Mouse (Mus musculus) heart, embryonic 12.5 days (tissue): ENCODE measurements around the gene Spire2. TPM values are rescaled to one million over a fixed set of nuclear protein-coding genes. Genes with fewer than 3 reads are reported as not detected.

Source experiments
- ATAC-seq: fragments of 200-750 bp; cut with Nextera tagmentation; 2 replicates; pipeline ENCODE4 v1.8.0; 2017; ENCODE audit warnings: moderate TSS enrichment, moderate library complexity; ENCODE audit not compliant: insufficient number of reproducible peaks, low FRiP score
- H3K27ac ChIP-seq: fragments of 300-500 bp; sonication (generic); 2 replicates; pipeline ENCODE4 v1.5.1; 2016; ENCODE audit warnings: mild to moderate bottlenecking, moderate library complexity; ENCODE audit not compliant: poor library complexity, severe bottlenecking
- H3K27me3 ChIP-seq: fragments of 300-500 bp; sonication (generic); replicated peaks from 2 replicates; pipeline ENCODE4 v1.6.1; 2016; ENCODE audit warnings: mild to moderate bottlenecking, moderate library complexity
- H3K36me3 ChIP-seq: fragments of 300-500 bp; sonication (generic); 2 replicates; pipeline ENCODE4 v1.6.1; 2016; ENCODE audit warnings: mild to moderate bottlenecking, moderate library complexity
- H3K4me1 ChIP-seq: fragments of 300-500 bp; sonication (generic); replicated peaks from 2 replicates; pipeline ENCODE4 v1.6.1; 2016; ENCODE audit warnings: mild to moderate bottlenecking
- H3K4me2 ChIP-seq: fragments of 300-500 bp; sonication (generic); 2 replicates; pipeline ENCODE4 v1.6.1; 2016; ENCODE audit warnings: mild to moderate bottlenecking, moderate library complexity
- H3K4me3 ChIP-seq: fragments of 300-500 bp; sonication (generic); 2 replicates; pipeline ENCODE4 v1.5.1; 2016; ENCODE audit warnings: mild to moderate bottlenecking
- H3K9ac ChIP-seq: fragments of 300-500 bp; sonication (generic); 2 replicates; pipeline ENCODE4 v1.6.1; 2016; ENCODE audit warnings: mild to moderate bottlenecking, moderate library complexity
- H3K9me3 ChIP-seq: fragments of 300-500 bp; sonication (generic); replicated peaks from 2 replicates; pipeline ENCODE4 v1.6.1; 2016; ENCODE audit warnings: mild to moderate bottlenecking, moderate library complexity
- WGBS: fragments of 180-500 bp; shearing (Covaris S2); methylation state at CpG from one replicate; pipeline ENCODE4 v1.1.7; 2016; 5-methylcytosine and 5-hydroxymethylcytosine counted together
- polyA plus RNA-seq: library from polyadenylated mRNA; unstranded; fragments of >200 nt; fragmentation: Nextera tagmentation; extraction: Ambion mirVana; gene quantifications from 2 replicates; pipeline ENCODE4 v1.2.1, GENCODE M21; 2016

The Spire2 gene
- polyA plus RNA-seq, 1 experiment from 2014 or later, result 3.4 TPM

DNA sequence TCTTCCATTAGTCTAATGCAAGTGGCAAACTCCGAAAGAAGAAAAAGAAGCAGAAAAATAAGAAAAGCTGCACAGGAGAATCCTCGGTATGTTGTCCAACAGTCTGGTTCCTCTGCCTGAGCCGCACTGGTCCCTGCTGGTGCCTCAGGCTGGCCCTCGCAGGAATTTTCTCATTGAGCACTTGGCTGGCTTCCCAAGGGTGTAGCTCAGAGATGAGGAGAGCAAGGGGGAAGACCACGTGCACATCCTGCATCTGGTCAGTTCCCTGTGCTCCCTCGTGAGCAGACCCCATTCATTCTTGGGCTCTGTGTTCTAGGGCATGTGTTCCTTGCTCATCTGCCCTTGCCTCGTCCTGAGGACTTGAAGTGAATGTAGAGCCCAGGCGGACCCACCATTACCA lies 50.0 kb downstream of the Spire2 start:
- Histone ChIP-seq H3K27ac (no peak overlapping the region), H3K4me2 (no peak overlapping the region), H3K4me3 (no peak overlapping the region), H3K9me3 (no peaks in the 10 kb centered on the region), H3K36me3 (peaks cover 78% of the 10 kb centered on the region), H3K4me1 (no peaks in the 10 kb centered on the region), H3K9ac (no peak overlapping the region), H3K27me3 (no peaks in the 10 kb centered on the region)
- 86% methylated on average over 8 of the region's 8 CpGs for WGBS
- ATAC-seq, result no peak

- H3K9ac ChIP-seq, result no peak overlapping the region
- no peak for ATAC-seq
- no peak overlapping the region for H3K4me2 ChIP-seq
- peaks cover 98% of the 10 kb centered on the region for H3K36me3 ChIP-seq
- no peaks in the 10 kb centered on the region for H3K4me1 ChIP-seq
- H3K4me3 ChIP-seq, result no peak overlapping the region
- 68% methylated on average over 9 of the region's 9 CpGs for WGBS
- no peak overlapping the region for H3K27ac ChIP-seq
- H3K9me3 ChIP-seq, result no peaks in the 10 kb centered on the region
- H3K27me3 ChIP-seq, result no peaks in the 10 kb centered on the region
These were observed 52.5 kb downstream of the Spire2 start for GRCm38 (mm10) chr8:123384883-123385540.

DNA sequence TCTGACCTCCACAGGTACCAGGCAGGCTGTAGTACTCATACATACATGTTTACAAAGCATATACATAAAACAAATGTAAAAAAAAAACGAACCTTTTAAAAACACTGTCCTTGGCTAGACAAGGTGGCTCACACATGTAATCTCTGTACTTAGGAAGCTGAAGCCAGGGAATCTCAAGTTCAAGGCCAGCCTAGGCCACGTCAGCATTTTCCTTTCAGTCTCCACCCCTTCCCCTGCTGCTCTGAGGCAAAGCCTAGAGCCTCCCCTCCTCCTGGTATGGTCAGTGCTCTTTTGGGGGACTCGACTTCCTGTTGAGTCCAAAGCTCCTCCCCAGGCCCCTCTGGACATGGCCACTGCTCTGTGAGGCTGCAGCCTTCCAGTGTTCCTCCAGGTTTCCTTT lies 54.5 kb downstream of the Spire2 start:
- 75% methylated on average over 3 of the region's 3 CpGs for WGBS
- H3K36me3 ChIP-seq, result peaks cover 100% of the 10 kb centered on the region

GRCm38 (mm10) chr8:123387801-123388200 lies 55.3 kb downstream of the Spire2 start:
- H3K27ac ChIP-seq, result no peak overlapping the region
- 72% methylated on average over 8 of the region's 8 CpGs for WGBS
- no peak overlapping the region for H3K4me3 ChIP-seq
- H3K9me3 ChIP-seq, result no peaks in the 10 kb centered on the region
- peaks cover 100% of the 10 kb centered on the region for H3K36me3 ChIP-seq
- no peak overlapping the region for H3K9ac ChIP-seq
- H3K4me2 ChIP-seq, result no peak overlapping the region
- no peaks in the 10 kb centered on the region for H3K4me1 ChIP-seq
- no peaks in the 10 kb centered on the region for H3K27me3 ChIP-seq
- ATAC-seq, result no peak

More for the DNA sequence above, 54.5 kb downstream of the Spire2 start:
- Histone ChIP-seq H3K9me3 (no peaks in the 10 kb centered on the region), H3K4me2 (no peak overlapping the region), H3K9ac (no peak overlapping the region), H3K27ac (no peak overlapping the region), H3K4me1 (no peaks in the 10 kb centered on the region), H3K4me3 (no peak overlapping the region), H3K27me3 (no peaks in the 10 kb centered on the region)
- ATAC-seq, result no peak

GRCm38 (mm10) chr8:123389026-123389425 lies 56.5 kb downstream of the Spire2 start:
- Histone ChIP-seq H3K27me3 (no peaks in the 10 kb centered on the region), H3K27ac (no peak overlapping the region), H3K9me3 (no peaks in the 10 kb centered on the region), H3K9ac (no peak overlapping the region), H3K4me2 (no peak overlapping the region), H3K4me1 (no peaks in the 10 kb centered on the region), H3K4me3 (no peak overlapping the region), H3K36me3 (peaks cover 100% of the 10 kb centered on the region)
- WGBS, result 95% methylated on average over 7 of the region's 7 CpGs
- ATAC-seq, result peak; percentile 49; the same call in 1 of the 2 replicates

- Histone ChIP-seq H3K9ac (no peak overlapping the region), H3K4me2 (no peak overlapping the region), H3K4me1 (no peaks in the 10 kb centered on the region), H3K9me3 (no peaks in the 10 kb centered on the region), H3K27ac (no peak overlapping the region), H3K27me3 (no peaks in the 10 kb centered on the region), H3K4me3 (no peak overlapping the region), H3K36me3 (peaks cover 100% of the 10 kb centered on the region)
- 85% methylated on average over 13 of the region's 13 CpGs for WGBS
- 0 out of 2 replicates have a peak, but pooled peaks have one; percentile 12 for ATAC-seq
These were observed 65.8 kb downstream of the Spire2 start for GRCm38 (mm10) chr8:123398308-123398707.

DNA sequence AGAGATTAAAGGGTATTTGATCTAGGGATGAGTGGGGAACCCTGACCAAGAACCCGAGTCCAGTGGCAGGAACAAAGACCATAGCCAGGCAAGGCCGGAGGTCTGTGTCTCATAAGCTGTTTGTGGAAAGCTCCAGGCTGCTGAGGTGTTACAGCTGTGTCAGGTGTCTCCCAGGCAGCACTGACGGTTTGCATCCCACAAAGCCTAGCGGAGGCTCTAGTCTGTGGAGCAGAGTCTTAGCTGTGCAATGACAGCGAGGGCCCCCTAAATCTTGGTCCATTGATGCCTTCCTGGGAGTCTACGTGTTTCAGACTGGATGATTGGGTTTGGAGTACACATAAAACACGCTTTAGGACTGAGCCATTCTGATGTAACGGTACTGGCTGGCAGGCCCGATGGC lies 69.4 kb downstream of the Spire2 start:
- 92% methylated on average over 9 of the region's 9 CpGs for WGBS
- H3K27ac ChIP-seq, result no peak overlapping the region
- H3K36me3 ChIP-seq, result peaks cover 67% of the 10 kb centered on the region
- no peak overlapping the region for H3K4me3 ChIP-seq
- no peaks in the 10 kb centered on the region for H3K9me3 ChIP-seq
- no peak overlapping the region for H3K9ac ChIP-seq
- peaks cover 10% of the 10 kb centered on the region for H3K4me1 ChIP-seq
- no peak for ATAC-seq
- H3K4me2 ChIP-seq, result no peak overlapping the region
- no peaks in the 10 kb centered on the region for H3K27me3 ChIP-seq

DNA sequence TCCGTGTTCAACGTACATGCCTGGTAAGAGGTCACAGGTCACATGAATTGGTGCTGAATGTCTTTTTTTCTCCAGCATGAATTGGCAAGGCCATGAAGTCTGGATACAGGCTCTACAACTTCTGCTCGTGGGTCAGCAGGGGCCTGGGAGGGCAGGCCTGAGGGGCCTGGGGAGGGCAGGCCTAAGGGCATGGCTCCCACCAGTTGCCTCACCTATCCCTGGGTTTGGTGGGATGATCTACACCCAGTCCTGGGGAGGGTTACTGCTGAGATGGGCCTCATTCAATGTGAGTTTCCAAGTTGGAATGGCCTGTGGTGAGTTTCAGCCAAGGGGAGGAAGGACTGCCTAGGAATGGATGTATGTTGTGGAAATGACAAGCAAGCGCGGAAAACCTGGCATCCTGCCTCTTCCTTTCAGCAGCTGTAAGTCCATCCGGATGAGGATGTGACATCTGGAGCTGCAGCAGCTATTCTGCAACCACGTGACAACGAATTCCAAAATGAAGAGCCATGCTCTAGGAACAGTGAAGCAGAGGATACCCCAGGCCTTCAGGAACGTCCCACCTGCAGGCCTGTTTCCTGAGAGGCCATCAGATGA lies 70.3 kb downstream of the Spire2 start:
- no peaks in the 10 kb centered on the region for H3K9me3 ChIP-seq
- no peak overlapping the region for H3K27ac ChIP-seq
- WGBS, result 87% methylated on average over 9 of the region's 9 CpGs
- ATAC-seq, result no peak
- no peak overlapping the region for H3K4me3 ChIP-seq
- H3K4me2 ChIP-seq, result no peak overlapping the region
- no peak overlapping the region for H3K9ac ChIP-seq
- peaks cover 5% of the 10 kb centered on the region; the same call in 1 of the 2 replicates for H3K27me3 ChIP-seq
- H3K4me1 ChIP-seq, result peaks cover 16% of the 10 kb centered on the region
- peaks cover 58% of the 10 kb centered on the region for H3K36me3 ChIP-seq

- Histone ChIP-seq H3K4me3 (no peak overlapping the region), H3K9me3 (no peaks in the 10 kb centered on the region), H3K27me3 (peaks cover 10% of the 10 kb centered on the region; the same call in 1 of the 2 replicates), H3K36me3 (peaks cover 41% of the 10 kb centered on the region), H3K9ac (no peak overlapping the region), H3K27ac (no peak overlapping the region), H3K4me2 (no peak overlapping the region), H3K4me1 (peaks cover 32% of the 10 kb centered on the region)
- WGBS, result 48% methylated on average over 8 of the region's 8 CpGs
- no peak for ATAC-seq
These were observed 72.0 kb downstream of the Spire2 start for GRCm38 (mm10) chr8:123404521-123404920.

GRCm38 (mm10) chr8:123406786-123407185 lies 74.3 kb downstream of the Spire2 start, which contains the start of gene Mc1r:
Mc1r (plus strand) TSS chr8:123407107.
- Histone ChIP-seq H3K27ac (no peak within 1 kb of the TSS), H3K9me3 (no peaks in the 10 kb centered on the region), H3K27me3 (peaks cover 28% of the 10 kb centered on the region), H3K36me3 (peaks cover 18% of the 10 kb centered on the region), H3K9ac (no peak within 1 kb of the TSS), H3K4me3 (no peak within 1 kb of the TSS), H3K4me1 (peaks cover 55% of the 10 kb centered on the region), H3K4me2 (no peak within 1 kb of the TSS)
- ATAC-seq, result no peak
- 10% methylated on average over 4 of the region's 4 CpGs for WGBS

GRCm38 (mm10) chr8:123407612-123408011 lies 75.1 kb downstream of the Spire2 start:
- Histone ChIP-seq H3K27ac (no peak overlapping the region), H3K4me3 (no peak overlapping the region), H3K36me3 (peaks cover 10% of the 10 kb centered on the region), H3K9me3 (no peaks in the 10 kb centered on the region), H3K4me2 (no peak overlapping the region), H3K4me1 (peaks cover 56% of the 10 kb centered on the region), H3K27me3 (peaks cover 36% of the 10 kb centered on the region), H3K9ac (no peak overlapping the region)
- ATAC-seq, result no peak
- WGBS, result 89% methylated on average over 13 of the region's 13 CpGs
